Mouse (Mus musculus): Measurements from ENCODE around the gene Zswim5.

DNA sequence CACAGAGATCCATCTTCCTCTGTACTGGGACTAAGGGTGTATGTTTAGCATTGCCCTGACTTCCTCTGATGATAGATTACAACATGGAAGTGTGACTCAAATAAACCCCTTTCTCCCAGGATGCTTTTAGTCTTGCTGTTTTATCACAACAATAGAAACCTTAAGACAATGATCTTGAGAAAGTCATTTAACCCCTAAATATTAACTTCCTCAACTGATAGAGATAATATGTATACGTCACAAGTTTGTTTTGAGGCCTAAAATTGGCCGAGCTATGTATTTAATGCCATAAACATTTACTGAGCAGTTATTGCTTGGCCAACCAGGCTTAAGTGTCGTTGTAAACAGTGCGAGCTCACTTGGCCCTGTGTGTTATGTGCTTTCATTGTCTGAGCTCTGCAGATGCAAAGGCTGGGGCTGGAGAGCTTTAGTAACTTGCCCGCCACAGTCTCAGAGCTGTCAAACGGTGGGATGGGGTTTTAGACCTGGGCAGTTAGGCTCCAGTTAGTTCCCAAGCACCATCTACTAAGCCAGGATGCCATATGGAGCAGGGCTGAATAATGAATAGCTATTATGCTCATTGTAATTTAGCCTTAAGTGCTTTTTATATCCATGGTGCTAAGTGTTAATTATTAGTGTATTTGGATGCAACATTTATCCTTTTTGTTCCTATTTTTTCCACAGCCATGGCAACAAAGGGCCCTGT lies 47.7 kb upstream of the Zswim5 start:
- TF ChIP-seq CTCF (IDR thresholded peaks at IDR 0.05; ENCODE audit: control insufficient read depth, insufficient read depth, insufficient replicate concordance, low read depth, low read length) (no peak), POLR2A (IDR thresholded peaks at IDR 0.05; ENCODE audit: control insufficient read depth, low read depth, low read length) (no peak)
